Mouse (Mus musculus): Measurements from ENCODE around the gene Mrpl46. TPM values are rescaled to one million over a fixed set of nuclear protein-coding genes. Genes with fewer than 3 reads are reported as not detected.
A peak's percentile ranks its signal among the peaks of the same experiment; 100 is the strongest.

Gene Mrpl46
- 24.8 and 27.6 TPM in 2 replicates for polyA plus RNA-seq (2012; rRNA removed)

GRCm38 (mm10) chr7:78782639-78783581, at the start of gene Mrpl46, which contains the start of gene Mrps11:
TSS of gene Mrpl46 (minus strand) at chr7:78783531.
TSS of gene Mrps11 (plus strand) at chr7:78783119.
- TF ChIP-seq CTCF (IDR thresholded peaks at IDR 0.05; ENCODE audit: borderline replicate concordance, extremely low read depth, insufficient read depth, insufficient read length) (no peak), POLR2A (IDR thresholded peaks at IDR 0.05; ENCODE audit: borderline replicate concordance, extremely low read depth, insufficient read depth, insufficient read length, poor library complexity, severe bottlenecking) (peak; percentile 49; the same call in 1 of the 2 replicates)
- DNase-seq (ENCODE audit: low read depth) = peak; percentile 96

DNA sequence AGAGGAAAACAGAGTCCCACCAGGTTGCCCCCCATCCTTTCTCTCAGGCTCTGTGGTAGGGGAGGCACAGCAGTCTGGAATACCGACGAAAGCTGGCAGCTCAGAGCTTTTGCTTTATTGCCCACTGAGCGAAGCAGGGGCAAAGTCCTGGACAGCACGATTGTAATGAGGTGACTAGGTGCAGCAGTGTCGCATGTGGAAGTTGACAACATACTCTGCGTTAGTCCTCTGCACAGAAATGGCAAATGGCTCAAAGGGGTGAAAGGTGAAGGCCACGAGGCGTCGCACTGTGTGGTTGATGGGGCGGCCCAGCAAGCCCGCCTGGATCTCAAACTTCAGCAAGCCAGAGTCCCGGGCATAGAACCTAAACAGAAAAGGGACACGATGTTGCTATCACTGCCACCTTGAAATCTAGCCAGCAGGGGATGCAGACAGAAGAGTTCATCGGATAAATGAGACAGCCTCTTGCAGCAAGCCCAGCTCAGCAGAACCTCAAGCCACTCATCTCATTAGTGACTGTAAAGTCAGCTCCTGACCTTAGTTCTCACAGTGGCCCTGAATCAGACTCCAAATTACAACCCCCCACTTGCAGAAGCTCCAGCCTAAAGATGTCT, 44.5 kb upstream of the Mrpl46 start:
- DNase-seq (ENCODE audit: low read depth) = no peak
- TF ChIP-seq POLR2A (IDR thresholded peaks at IDR 0.05; ENCODE audit: borderline replicate concordance, extremely low read depth, insufficient read depth, insufficient read length, poor library complexity, severe bottlenecking) (no peak), CTCF (IDR thresholded peaks at IDR 0.05; ENCODE audit: borderline replicate concordance, extremely low read depth, insufficient read depth, insufficient read length) (no peak)

DNA sequence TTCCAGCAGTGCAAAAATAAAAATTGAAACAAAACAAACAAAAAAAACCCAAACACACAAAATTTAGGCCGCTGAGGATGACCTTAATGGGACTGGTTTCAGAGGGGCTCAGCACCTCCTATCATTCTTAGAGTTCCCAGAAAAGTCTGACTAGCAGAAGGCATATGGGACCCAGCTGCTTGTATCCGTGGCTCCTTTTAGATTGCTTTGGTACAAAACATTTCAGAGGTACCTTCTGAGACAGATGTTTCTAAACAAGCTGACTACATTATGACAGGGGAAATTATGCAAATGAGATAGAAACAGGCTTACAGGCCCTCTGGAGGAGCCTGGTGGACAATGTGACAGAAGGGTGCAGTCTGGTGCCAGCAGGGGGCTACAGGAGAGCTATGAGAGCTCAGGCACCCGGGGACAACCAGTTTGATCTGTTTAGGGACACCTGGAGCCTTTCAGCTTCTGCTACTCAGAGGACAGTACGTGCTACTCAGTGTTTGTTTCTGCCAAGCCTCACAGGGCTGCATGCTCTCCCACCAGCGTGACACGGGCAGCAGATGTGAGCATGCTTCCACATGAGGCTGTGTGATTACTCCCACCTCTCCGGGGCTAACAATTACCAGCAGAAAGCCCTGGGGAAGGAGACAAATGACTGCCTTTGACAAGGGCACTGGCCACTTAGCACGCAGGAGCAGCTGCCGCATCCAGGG, 43.5 kb upstream of the Mrpl46 start:
- 0 out of 2 replicates have a peak, but pooled peaks have one; percentile 16 for TF ChIP-seq CTCF (IDR thresholded peaks at IDR 0.05; ENCODE audit: borderline replicate concordance, extremely low read depth, insufficient read depth, insufficient read length)
- no peak for TF ChIP-seq POLR2A (IDR thresholded peaks at IDR 0.05; ENCODE audit: borderline replicate concordance, extremely low read depth, insufficient read depth, insufficient read length, poor library complexity, severe bottlenecking)
- DNase-seq (ENCODE audit: low read depth) = peak; percentile 71

- TF ChIP-seq POLR2A (IDR thresholded peaks at IDR 0.05; ENCODE audit: borderline replicate concordance, extremely low read depth, insufficient read depth, insufficient read length, poor library complexity, severe bottlenecking) (no peak), CTCF (IDR thresholded peaks at IDR 0.05; ENCODE audit: borderline replicate concordance, extremely low read depth, insufficient read depth, insufficient read length) (no peak)
- DNase-seq (ENCODE audit: low read depth) = no peak
Measured at GRCm38 (mm10) chr7:78818336-78818735, 35.0 kb upstream of the Mrpl46 start.

GRCm38 (mm10) chr7:78814766-78815165, 31.4 kb upstream of the Mrpl46 start:
- TF ChIP-seq CTCF (IDR thresholded peaks at IDR 0.05; ENCODE audit: borderline replicate concordance, extremely low read depth, insufficient read depth, insufficient read length) (no peak), POLR2A (IDR thresholded peaks at IDR 0.05; ENCODE audit: borderline replicate concordance, extremely low read depth, insufficient read depth, insufficient read length, poor library complexity, severe bottlenecking) (no peak)
- peak; percentile 64 for DNase-seq (ENCODE audit: low read depth)

GRCm38 (mm10) chr7:78813791-78814190, 30.5 kb upstream of the Mrpl46 start:
- peak; percentile 69 for DNase-seq (ENCODE audit: low read depth)
- TF ChIP-seq POLR2A (IDR thresholded peaks at IDR 0.05; ENCODE audit: borderline replicate concordance, extremely low read depth, insufficient read depth, insufficient read length, poor library complexity, severe bottlenecking) (no peak), CTCF (IDR thresholded peaks at IDR 0.05; ENCODE audit: borderline replicate concordance, extremely low read depth, insufficient read depth, insufficient read length) (no peak)

- no peak for DNase-seq (ENCODE audit: low read depth)
- TF ChIP-seq POLR2A (IDR thresholded peaks at IDR 0.05; ENCODE audit: borderline replicate concordance, extremely low read depth, insufficient read depth, insufficient read length, poor library complexity, severe bottlenecking) = no peak
- no peak for TF ChIP-seq CTCF (IDR thresholded peaks at IDR 0.05; ENCODE audit: borderline replicate concordance, extremely low read depth, insufficient read depth, insufficient read length)
Measured at GRCm38 (mm10) chr7:78807192-78807591, 23.9 kb upstream of the Mrpl46 start.

DNA sequence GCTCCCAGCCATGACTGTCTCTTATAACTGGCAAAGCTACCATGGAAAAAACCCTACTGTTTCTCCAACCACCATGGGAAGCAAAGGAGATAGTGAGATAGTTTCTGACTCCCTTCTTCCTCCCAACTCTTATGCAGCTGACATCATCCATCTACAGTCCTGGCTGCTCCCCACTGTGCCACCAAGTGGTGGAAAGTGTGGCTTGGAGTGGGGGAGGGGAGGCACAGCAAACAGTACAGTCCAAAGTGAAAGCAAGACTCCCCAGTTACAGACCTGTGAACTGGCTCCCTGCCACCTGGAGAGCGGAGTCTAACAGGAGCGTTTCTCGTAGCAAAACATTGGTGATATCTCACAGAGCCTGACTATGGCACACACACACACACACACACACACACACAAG, 20.5 kb upstream of the Mrpl46 start:
- TF ChIP-seq CTCF (IDR thresholded peaks at IDR 0.05; ENCODE audit: borderline replicate concordance, extremely low read depth, insufficient read depth, insufficient read length) (no peak), POLR2A (IDR thresholded peaks at IDR 0.05; ENCODE audit: borderline replicate concordance, extremely low read depth, insufficient read depth, insufficient read length, poor library complexity, severe bottlenecking) (no peak)
- DNase-seq (ENCODE audit: low read depth) = no peak

DNA sequence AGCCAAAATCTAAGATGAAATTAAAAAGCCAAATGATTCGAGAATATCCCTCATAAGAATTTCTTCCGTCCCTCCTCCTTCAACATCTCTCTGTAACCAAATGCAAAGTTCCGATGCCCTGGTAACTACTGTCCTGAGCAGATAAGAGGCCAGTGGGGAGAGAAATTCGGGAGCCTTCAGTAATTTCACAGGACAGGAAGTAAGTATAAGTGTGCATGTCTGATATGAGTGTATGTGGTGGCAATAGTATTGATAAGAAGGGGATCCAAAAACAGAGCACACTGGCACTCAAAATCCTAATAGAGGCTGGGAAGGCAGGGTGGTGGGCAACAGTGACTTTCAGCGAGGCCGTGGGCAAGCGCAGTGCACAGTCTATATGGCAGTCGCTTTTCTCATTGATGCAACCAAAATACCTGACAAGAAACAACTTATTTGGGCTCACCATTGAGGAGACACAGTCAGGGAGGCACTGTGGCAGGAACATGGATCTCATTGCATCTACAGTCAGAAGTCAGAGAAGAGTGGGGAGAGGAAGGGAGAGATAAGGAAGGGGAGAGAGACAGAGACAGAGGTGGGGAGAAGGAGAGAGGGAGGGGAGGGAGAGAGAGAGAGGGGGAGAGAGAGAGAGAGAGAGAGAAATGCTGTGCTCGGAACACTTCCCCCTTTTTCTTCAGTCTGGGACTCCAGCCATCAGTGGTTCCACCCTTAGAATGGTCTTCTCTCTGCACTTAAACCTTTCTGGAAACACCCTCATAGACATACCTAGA, 16.6 kb upstream of the Mrpl46 start:
- DNase-seq (ENCODE audit: low read depth) = no peak
- TF ChIP-seq POLR2A (IDR thresholded peaks at IDR 0.05; ENCODE audit: borderline replicate concordance, extremely low read depth, insufficient read depth, insufficient read length, poor library complexity, severe bottlenecking) (no peak), CTCF (IDR thresholded peaks at IDR 0.05; ENCODE audit: borderline replicate concordance, extremely low read depth, insufficient read depth, insufficient read length) (no peak)

GRCm38 (mm10) chr7:78797843-78798455, 14.6 kb upstream of the Mrpl46 start:
- DNase-seq (ENCODE audit: low read depth) = peak; percentile 92
- TF ChIP-seq CTCF (IDR thresholded peaks at IDR 0.05; ENCODE audit: borderline replicate concordance, extremely low read depth, insufficient read depth, insufficient read length) (no peak), POLR2A (IDR thresholded peaks at IDR 0.05; ENCODE audit: borderline replicate concordance, extremely low read depth, insufficient read depth, insufficient read length, poor library complexity, severe bottlenecking) (no peak)
